Mouse (Mus musculus) hindbrain, postnatal 0 days (tissue): ENCODE data around the gene Gm17651. TPM values are rescaled to one million over a fixed set of nuclear protein-coding genes. Genes with fewer than 3 reads are reported as not detected.

ENCODE experiments used
- ATAC-seq: fragments of 200-750 bp; cut with Nextera tagmentation; 2 replicates; pipeline ENCODE4 v1.8.0; 2017; ENCODE audit warnings: mild to moderate bottlenecking, moderate TSS enrichment, moderate library complexity
- DNase-seq: peaks from one replicate; pipeline ENCODE4 v3.0.0-alpha.2; 2015; ENCODE audit warnings: low spot score
- H3K27ac ChIP-seq: fragments of 300-500 bp; sonication (generic); 2 replicates; pipeline ENCODE4 v1.5.1; 2014; ENCODE audit warnings: mild to moderate bottlenecking
- H3K27me3 ChIP-seq: fragments of 300-500 bp; sonication (generic); 2 replicates; pipeline ENCODE4 v1.6.1; 2014; ENCODE audit warnings: low read length, mixed read lengths; ENCODE audit not compliant: insufficient read depth
- H3K36me3 ChIP-seq: fragments of 300-500 bp; sonication (generic); 2 replicates; pipeline ENCODE4 v1.6.1; 2014; ENCODE audit warnings: low read length, mixed read lengths; ENCODE audit not compliant: insufficient read depth
- H3K4me1 ChIP-seq: fragments of 300-500 bp; sonication (generic); 2 replicates; pipeline ENCODE4 v1.6.1; 2014; ENCODE audit warnings: antibody characterized with exemption, low read length, mixed read lengths; ENCODE audit not compliant: insufficient read depth
- H3K4me2 ChIP-seq: fragments of 300-500 bp; sonication (generic); 2 replicates; pipeline ENCODE4 v1.6.1; 2014; ENCODE audit warnings: low read depth, mild to moderate bottlenecking, low read length, moderate library complexity, mixed read lengths
- H3K4me3 ChIP-seq: fragments of 300-500 bp; sonication (generic); 2 replicates; pipeline ENCODE4 v1.5.1; 2014; ENCODE audit warnings: low read length
- H3K9ac ChIP-seq: fragments of 300-500 bp; sonication (generic); replicated peaks from 2 replicates; pipeline ENCODE4 v1.6.1; 2014; ENCODE audit warnings: mild to moderate bottlenecking, low read length, moderate library complexity, mixed read lengths
- H3K9me3 ChIP-seq: fragments of 300-500 bp; sonication (generic); 2 replicates; pipeline ENCODE4 v1.6.1; 2016; ENCODE audit warnings: low read length, mixed read lengths
- CTCF ChIP-seq: IDR thresholded peaks from 2 replicates; pipeline ENCODE4 v1.5.1; 2016; ENCODE audit warnings: antibody characterized with exemption, control low read depth, low read depth
- WGBS: fragments of 180-500 bp; shearing (Covaris S2); extraction: QIAGEN DNeasy Blood & Tissue Kit; methylation state at CpG from one replicate; pipeline ENCODE4 v1.1.7; 2014; 5-methylcytosine and 5-hydroxymethylcytosine counted together
- polyA plus RNA-seq: library from polyadenylated mRNA; unstranded; fragments of >200 nt; fragmentation: Nextera tagmentation; extraction: Ambion mirVana; gene quantifications from 2 replicates; pipeline ENCODE4 v1.2.1, GENCODE M21; 2015
- total RNA-seq: library from RNA; depleted of rRNA; stranded (reverse); fragments of >200 nt; gene quantifications from 2 replicates; pipeline ENCODE4 v1.2.3, GENCODE M21; 2014

Gm17651 gene
- total and polyA plus RNA-seq, 2 experiments from 2014 or later, result not detected

DNA sequence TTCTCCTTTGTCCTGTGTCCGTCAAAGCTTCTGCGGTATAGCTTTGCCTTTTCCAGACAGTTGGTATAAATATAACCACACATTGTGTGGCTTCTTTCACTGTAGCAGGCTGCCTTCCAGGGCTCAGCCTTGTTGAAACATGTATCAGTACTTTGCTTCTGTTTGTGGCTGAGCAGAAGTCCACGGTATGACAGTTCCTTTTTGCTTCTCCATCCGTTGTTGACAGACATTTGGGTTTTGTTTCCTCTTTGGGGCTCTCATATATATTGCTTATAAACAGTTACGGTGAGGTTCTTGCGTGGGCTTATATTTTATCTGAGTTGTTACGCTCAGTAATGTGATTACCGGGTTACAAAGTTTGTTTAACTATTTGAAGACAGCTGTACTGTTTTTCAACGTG is 9.0 kb downstream of the Gm17651 start:
- Histone ChIP-seq H3K4me3 (no peak overlapping the region), H3K27ac (no peak overlapping the region), H3K9ac (no peak overlapping the region), H3K9me3 (no peaks in the 10 kb centered on the region), H3K4me2 (no peak overlapping the region), H3K4me1 (no peaks in the 10 kb centered on the region), H3K27me3 (no peaks in the 10 kb centered on the region), H3K36me3 (peaks cover 59% of the 10 kb centered on the region; the same call in 1 of the 2 replicates)
- DNase-seq (no peak), ATAC-seq (no peak)
- no peak for TF ChIP-seq CTCF
- WGBS, result 93% methylated on average over 9 of the region's 9 CpGs

DNA sequence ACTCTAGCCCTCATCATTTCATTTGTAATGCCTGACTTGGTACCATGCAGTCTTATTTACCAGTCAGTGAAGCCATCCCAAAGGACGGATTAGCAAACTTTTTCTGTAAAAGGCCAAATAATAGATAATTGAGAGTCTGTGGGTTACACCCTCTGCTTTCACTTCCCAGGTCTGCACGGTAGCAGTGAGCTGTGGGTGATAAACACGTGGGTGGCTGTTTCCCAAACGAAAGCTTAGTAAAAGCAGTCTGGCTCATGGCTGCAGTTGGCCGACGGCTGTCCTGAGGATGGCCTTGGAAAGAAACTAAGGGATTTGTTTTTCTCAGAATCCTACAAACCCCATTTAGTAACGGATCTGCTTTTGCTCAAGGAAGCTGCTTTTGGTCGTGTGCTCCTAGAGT is 13.3 kb downstream of the Gm17651 start:
- DNase-seq (no peak), ATAC-seq (no peak)
- Histone ChIP-seq H3K4me2 (no peak overlapping the region), H3K9me3 (no peaks in the 10 kb centered on the region), H3K36me3 (peaks cover 29% of the 10 kb centered on the region; the same call in 1 of the 2 replicates), H3K4me1 (0 out of 2 replicates have a peak, but pooled peaks cover 10% of the 10 kb centered on the region), H3K9ac (no peak overlapping the region), H3K4me3 (no peak overlapping the region), H3K27me3 (no peaks in the 10 kb centered on the region), H3K27ac (no peak overlapping the region)
- TF ChIP-seq CTCF, result no peak
- 78% methylated on average over 8 of the region's 8 CpGs for WGBS

DNA sequence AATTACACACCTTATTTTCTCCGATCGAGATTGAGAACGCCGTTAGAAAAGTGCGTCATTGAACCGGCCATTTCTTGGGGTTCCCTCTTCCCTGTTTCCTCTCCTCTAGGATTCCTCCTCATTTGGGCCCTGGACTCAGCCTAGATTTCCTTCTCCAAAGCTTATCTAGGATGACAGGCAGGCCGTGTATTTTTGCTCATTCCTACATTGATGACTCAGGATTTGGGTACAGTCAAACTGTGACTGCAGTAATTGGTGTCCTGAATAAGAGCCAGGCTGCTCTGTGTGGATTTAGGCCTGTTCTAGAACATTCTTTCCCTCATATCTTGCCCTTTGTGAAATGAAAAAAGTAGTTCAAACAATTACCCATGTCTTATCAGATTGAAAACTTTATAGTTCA is 14.7 kb downstream of the Gm17651 start:
- peak overlapping the region; percentile 74; the same call in 1 of the 2 replicates for H3K9ac ChIP-seq
- 85% methylated on average over 7 of the region's 7 CpGs for WGBS
- H3K36me3 ChIP-seq, result peaks cover 18% of the 10 kb centered on the region; the same call in 1 of the 2 replicates
- no peaks in the 10 kb centered on the region for H3K27me3 ChIP-seq
- no peak overlapping the region for H3K4me3 ChIP-seq
- peak overlapping the region; percentile 89 for H3K4me2 ChIP-seq
- H3K27ac ChIP-seq, result no peak overlapping the region
- DNase-seq (no peak), ATAC-seq (no peak)
- no peaks in the 10 kb centered on the region for H3K9me3 ChIP-seq
- 0 out of 2 replicates have a peak, but pooled peaks cover 10% of the 10 kb centered on the region for H3K4me1 ChIP-seq
- no peak for TF ChIP-seq CTCF

DNA sequence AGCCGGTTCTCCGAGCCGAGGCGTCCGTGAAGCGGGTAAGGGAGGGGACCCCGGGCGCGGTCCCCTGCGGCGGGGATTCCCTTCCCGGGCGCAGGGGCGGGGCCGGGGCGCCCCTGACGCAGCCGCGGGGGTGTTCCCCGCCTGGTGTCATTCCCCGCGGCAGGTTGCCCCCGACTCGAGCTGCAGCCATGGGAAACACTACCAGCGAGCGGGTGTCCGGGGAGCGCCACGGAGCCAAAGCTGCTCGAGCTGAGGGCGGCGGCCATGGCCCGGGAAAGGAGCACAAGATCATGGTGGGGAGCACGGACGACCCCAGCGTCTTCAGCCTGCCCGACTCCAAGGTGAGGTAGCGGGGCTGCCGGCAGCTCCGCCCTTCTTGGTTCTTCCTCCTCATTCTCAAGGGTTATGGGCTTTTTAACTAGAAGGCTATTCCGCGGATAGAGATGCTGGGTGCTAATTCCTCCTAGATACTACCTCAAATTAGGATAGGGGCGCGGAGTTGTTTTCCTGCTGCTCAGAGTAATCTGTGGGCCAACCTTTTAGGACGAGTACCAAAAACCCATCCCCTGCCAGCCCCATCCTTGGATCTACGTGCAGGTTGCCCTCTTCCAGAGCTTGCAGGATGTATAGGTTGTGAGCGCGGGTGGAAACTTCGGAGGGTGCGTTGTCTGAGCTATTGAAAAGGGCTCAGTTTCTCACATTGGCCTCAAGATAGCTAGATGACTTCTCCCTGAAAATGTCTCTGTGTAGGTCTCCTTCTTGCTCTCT is 15.9 kb downstream of the Gm17651 start:
- 0 out of 2 replicates have a peak, but pooled peaks cover 10% of the 10 kb centered on the region for H3K4me1 ChIP-seq
- peak; percentile 71; the same call in 1 of the 2 replicates for ATAC-seq
- DNase-seq, result no peak
- TF ChIP-seq CTCF, result no peak
- H3K27me3 ChIP-seq, result no peaks in the 10 kb centered on the region
- H3K27ac ChIP-seq, result peak overlapping the region; percentile 46; the same call in 1 of the 2 replicates
- peaks cover 8% of the 10 kb centered on the region; the same call in 1 of the 2 replicates for H3K36me3 ChIP-seq
- peak overlapping the region; percentile 89 for H3K4me2 ChIP-seq
- H3K9ac ChIP-seq, result peak overlapping the region; percentile 74
- WGBS, result 1% methylated on average over 49 of the region's 50 CpGs
- no peaks in the 10 kb centered on the region for H3K9me3 ChIP-seq
- peak overlapping the region; percentile 75 for H3K4me3 ChIP-seq

DNA sequence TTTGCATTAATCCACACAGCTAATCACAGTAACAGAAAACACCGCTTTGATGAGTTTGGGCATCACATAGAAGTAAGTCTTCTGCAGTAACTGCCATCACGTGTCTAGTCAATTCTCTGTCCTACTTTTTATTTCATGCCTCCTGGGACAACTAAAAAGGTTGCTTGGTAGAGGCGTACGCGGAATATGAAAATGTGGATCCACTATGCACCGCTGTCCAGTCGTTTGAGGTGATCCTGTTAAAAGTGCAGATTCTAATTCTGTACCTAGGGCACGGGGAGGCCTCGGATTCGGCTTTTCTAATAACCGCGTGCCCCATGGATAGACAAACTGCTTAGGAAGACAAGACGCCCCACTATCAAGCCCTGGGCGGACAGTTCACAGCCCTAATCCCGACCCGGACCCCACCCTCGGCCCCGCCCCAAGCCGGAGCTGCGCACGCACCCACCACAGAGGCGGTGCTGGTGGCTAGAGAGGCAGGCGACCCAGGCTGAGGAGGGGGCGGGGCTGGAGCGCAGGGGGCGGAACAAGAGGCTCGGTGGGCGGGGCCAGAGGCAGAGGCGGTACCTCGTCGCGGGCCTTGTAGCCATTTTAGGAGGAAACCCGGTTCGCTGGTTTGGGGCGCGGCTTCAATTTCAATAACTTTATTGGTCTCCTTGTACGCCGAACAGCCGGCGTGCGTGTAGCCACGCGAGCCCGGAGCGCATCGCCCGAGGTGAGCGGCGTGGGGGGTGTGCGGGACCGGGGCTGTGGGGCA is 16.7 kb downstream of the Gm17651 start, which contains the start of gene Prkab2:
Prkab2 (plus strand) TSS at position 539 of the 757 bp plus-strand sequence.
- peaks cover 4% of the 10 kb centered on the region; the same call in 1 of the 2 replicates for H3K36me3 ChIP-seq
- peak within 1 kb of the TSS; percentile 49; the same call in 1 of the 2 replicates for H3K27ac ChIP-seq
- DNase-seq, result peak; percentile 98
- peak within 1 kb of the TSS; percentile 75 for H3K4me3 ChIP-seq
- TF ChIP-seq CTCF, result no peak
- H3K4me1 ChIP-seq, result 0 out of 2 replicates have a peak, but pooled peaks cover 10% of the 10 kb centered on the region
- H3K27me3 ChIP-seq, result no peaks in the 10 kb centered on the region
- 1% methylated on average over 50 of the region's 51 CpGs for WGBS
- ATAC-seq, result peak; percentile 98
- H3K4me2 ChIP-seq, result peak within 1 kb of the TSS; percentile 89
- H3K9me3 ChIP-seq, result no peaks in the 10 kb centered on the region
- H3K9ac ChIP-seq, result peak within 1 kb of the TSS; percentile 74

DNA sequence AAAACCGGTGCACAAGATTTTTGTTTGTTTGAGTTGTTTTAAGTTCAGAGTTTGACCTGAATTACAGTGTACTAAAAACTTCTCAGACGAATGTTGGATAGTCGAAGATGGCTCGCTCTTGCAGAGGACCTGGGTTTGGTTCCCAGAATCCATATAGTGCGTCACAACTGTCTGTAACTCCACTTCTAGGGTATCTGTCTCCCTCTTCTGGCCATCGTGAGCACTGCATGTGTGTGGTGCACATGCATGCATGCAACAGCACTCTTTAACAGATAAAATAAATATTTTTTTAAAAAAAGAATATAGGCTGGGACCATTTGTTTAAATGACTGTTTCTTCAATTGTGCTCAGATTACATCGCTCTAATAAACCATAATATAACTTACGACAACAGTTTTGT is 19.6 kb downstream of the Gm17651 start:
- Histone ChIP-seq H3K9me3 (no peaks in the 10 kb centered on the region), H3K9ac (no peak overlapping the region), H3K4me1 (0 out of 2 replicates have a peak, but pooled peaks cover 7% of the 10 kb centered on the region), H3K27me3 (no peaks in the 10 kb centered on the region), H3K27ac (no peak overlapping the region), H3K4me3 (no peak overlapping the region), H3K4me2 (no peak overlapping the region), H3K36me3 (no peaks in the 10 kb centered on the region)
- DNase-seq (no peak), ATAC-seq (no peak)
- TF ChIP-seq CTCF, result peak; percentile 54
- WGBS, result 85% methylated on average over 8 of the region's 8 CpGs
